Mouse (Mus musculus) testis, adult 2 months (tissue): ENCODE results near the gene Mtx3.

Experiments used
- CTCF ChIP-seq: fragments of 200-500 bp; IDR thresholded peaks from 2 replicates; pipeline ENCODE4 v1.5.1; 2012; ENCODE audit warnings: low read depth, mild to moderate bottlenecking, inconsistent platforms, low read length, moderate library complexity; ENCODE audit not compliant: control insufficient read depth, insufficient read depth, insufficient replicate concordance
- POLR2A ChIP-seq: fragments of 200-500 bp; IDR thresholded peaks from 2 replicates; pipeline ENCODE4 v1.6.1; 2012; ENCODE audit warnings: low read depth, mild to moderate bottlenecking, inconsistent platforms, low read length, moderate library complexity; ENCODE audit not compliant: control insufficient read depth

GRCm38 (mm10) chr13:92858808-92859207, 14.2 kb downstream of the Mtx3 start:
- TF ChIP-seq CTCF (no peak), POLR2A (no peak)
